Mouse (Mus musculus): ENCODE measurements at regions not wholly inside any gene's neighbourhood (a gene's known extent, or its start where the extent isn't known, plus 50 kb on each side); places are given as distances from the start of the nearest gene placed in this dataset.

DNA sequence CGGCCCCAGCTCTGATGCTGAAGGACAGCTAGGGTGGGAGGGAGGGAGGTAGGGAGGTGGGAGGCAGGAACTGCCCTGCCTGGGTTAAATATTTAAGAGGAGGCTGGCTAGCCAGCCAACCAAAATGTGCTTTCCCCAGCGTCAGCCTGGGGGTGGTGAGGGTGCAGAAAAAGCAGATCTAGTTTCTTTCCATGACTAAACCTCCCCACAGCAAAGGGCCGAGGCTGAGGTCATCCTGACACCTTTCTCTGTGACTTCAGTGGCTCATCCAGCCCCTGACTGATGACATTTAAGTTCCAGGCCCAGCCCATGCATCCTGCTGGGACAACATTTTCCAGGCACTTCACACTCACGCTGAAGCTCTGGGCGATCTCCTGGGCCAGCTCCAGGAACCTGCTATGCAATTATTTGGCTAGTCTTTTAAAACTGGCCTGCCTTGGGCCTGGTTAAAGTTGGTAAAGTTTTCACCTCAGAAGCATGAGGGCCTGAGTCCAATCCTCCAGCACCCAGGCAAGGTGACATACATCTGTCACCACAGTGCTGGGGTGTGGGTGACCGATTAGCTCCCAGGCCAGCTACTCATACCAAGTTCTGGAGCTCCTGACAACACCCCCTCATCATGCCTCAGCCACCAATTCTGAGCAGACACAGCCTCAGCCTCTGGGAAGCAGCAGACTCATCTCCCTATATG lies 243.8 kb upstream of the Sulf2 start:
- TF ChIP-seq POLR2A (IDR thresholded peaks at IDR 0.05; ENCODE audit: control insufficient read depth, extremely low read depth, insufficient read depth, low read length, poor library complexity) (no peak), CTCF (IDR thresholded peaks at IDR 0.05; ENCODE audit: borderline replicate concordance, control insufficient read depth, extremely low read depth, insufficient read depth, low read length, poor library complexity) (no peak)

Data from thymus, adult 2 months (tissue).